Mouse (Mus musculus): ENCODE measurements around the gene Cdk19. TPM values are rescaled to one million over a fixed set of nuclear protein-coding genes. Genes with fewer than 3 reads are reported as not detected.
A peak's percentile ranks its signal among the peaks of the same experiment; 100 is the strongest.

Gene Cdk19
- polyA plus RNA-seq, 1 experiment from 2014 or later = 7.3 TPM

- Histone ChIP-seq H3K27me3 (ENCODE audit: insufficient read depth, low read length) (no peaks in the 10 kb centered on the region), H3K36me3 (ENCODE audit: insufficient read depth, low read length) (no peaks in the 10 kb centered on the region), H3K4me2 (ENCODE audit: low read length) (no peak overlapping the region), H3K9ac (ENCODE audit: low read depth, low read length) (no peak overlapping the region), H3K9me3 (replicated peaks; ENCODE audit: low read length) (no peaks in the 10 kb centered on the region), H3K4me3 (replicated peaks; ENCODE audit: low read depth, low read length) (no peak overlapping the region), H3K4me1 (replicated peaks; ENCODE audit: insufficient read depth, low read length) (peaks cover 3% of the 10 kb centered on the region; the same call in 1 of the 2 replicates), H3K27ac (no peak overlapping the region)
- 43% methylated on average over 3 of the region's 3 CpGs for WGBS
- ATAC-seq (replicated peaks; ENCODE audit: low FRiP score, low read depth) (no peak), DNase-seq (ENCODE audit: low spot score) (peak; percentile 22)
- TF ChIP-seq CTCF (IDR thresholded peaks at IDR 0.05; ENCODE audit: low read depth) = no peak
Measured at GRCm38 (mm10) chr10:40447295-40447694, 107.9 kb downstream of the Cdk19 start.

DNA sequence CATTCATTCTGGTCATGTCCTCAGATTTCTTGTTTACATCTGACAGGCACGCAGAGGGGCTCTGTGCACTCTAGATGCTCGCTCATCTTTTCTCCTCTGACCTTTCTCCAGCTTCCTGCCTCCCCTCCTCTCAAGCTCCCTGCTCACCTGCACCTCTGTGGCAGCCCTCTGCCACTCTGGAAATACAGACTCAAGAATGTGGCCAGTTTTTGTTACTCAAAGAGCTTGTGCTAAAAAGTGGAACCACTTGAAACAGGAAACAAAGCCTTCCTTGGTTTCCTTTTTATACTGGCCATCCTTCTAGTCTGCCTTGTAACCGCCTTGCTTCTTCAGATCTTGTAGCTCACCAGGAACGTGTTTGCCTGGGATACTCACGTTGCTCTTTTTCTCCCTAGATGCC is 108.6 kb downstream of the Cdk19 start:
- Histone ChIP-seq H3K36me3 (ENCODE audit: insufficient read depth, low read length) (no peaks in the 10 kb centered on the region), H3K4me1 (replicated peaks; ENCODE audit: insufficient read depth, low read length) (peaks cover 3% of the 10 kb centered on the region; the same call in 1 of the 2 replicates), H3K27ac (no peak overlapping the region), H3K27me3 (ENCODE audit: insufficient read depth, low read length) (no peaks in the 10 kb centered on the region), H3K4me2 (ENCODE audit: low read length) (no peak overlapping the region), H3K4me3 (replicated peaks; ENCODE audit: low read depth, low read length) (no peak overlapping the region), H3K9me3 (replicated peaks; ENCODE audit: low read length) (no peaks in the 10 kb centered on the region), H3K9ac (ENCODE audit: low read depth, low read length) (no peak overlapping the region)
- no peak for DNase-seq (ENCODE audit: low spot score)
- no peak for TF ChIP-seq CTCF (IDR thresholded peaks at IDR 0.05; ENCODE audit: low read depth)
- WGBS = 44% methylated on average over 5 of the region's 5 CpGs
- no peak for ATAC-seq (replicated peaks; ENCODE audit: low FRiP score, low read depth)

- H3K27me3 ChIP-seq (ENCODE audit: insufficient read depth, low read length) = no peaks in the 10 kb centered on the region
- H3K9me3 ChIP-seq (replicated peaks; ENCODE audit: low read length) = no peaks in the 10 kb centered on the region
- no peaks in the 10 kb centered on the region for H3K36me3 ChIP-seq (ENCODE audit: insufficient read depth, low read length)
- no peak for TF ChIP-seq CTCF (IDR thresholded peaks at IDR 0.05; ENCODE audit: low read depth)
- H3K4me2 ChIP-seq (ENCODE audit: low read length) = no peak overlapping the region
- no peak overlapping the region for H3K4me3 ChIP-seq (replicated peaks; ENCODE audit: low read depth, low read length)
- 79% methylated on average over 3 of the region's 3 CpGs for WGBS
- H3K27ac ChIP-seq = no peak overlapping the region
- no peak overlapping the region for H3K9ac ChIP-seq (ENCODE audit: low read depth, low read length)
- no peak for DNase-seq (ENCODE audit: low spot score)
- no peak for ATAC-seq (replicated peaks; ENCODE audit: low FRiP score, low read depth)
- peaks cover 3% of the 10 kb centered on the region; the same call in 1 of the 2 replicates for H3K4me1 ChIP-seq (replicated peaks; ENCODE audit: insufficient read depth, low read length)
Measured at GRCm38 (mm10) chr10:40448444-40448843, 109.1 kb downstream of the Cdk19 start.

GRCm38 (mm10) chr10:40449571-40449970 is 110.2 kb downstream of the Cdk19 start:
- Histone ChIP-seq H3K27me3 (ENCODE audit: insufficient read depth, low read length) (no peaks in the 10 kb centered on the region), H3K36me3 (ENCODE audit: insufficient read depth, low read length) (no peaks in the 10 kb centered on the region; the same call in 1 of the 2 replicates), H3K9me3 (replicated peaks; ENCODE audit: low read length) (no peaks in the 10 kb centered on the region), H3K4me1 (replicated peaks; ENCODE audit: insufficient read depth, low read length) (peaks cover 3% of the 10 kb centered on the region; the same call in 1 of the 2 replicates), H3K4me3 (replicated peaks; ENCODE audit: low read depth, low read length) (no peak overlapping the region), H3K27ac (no peak overlapping the region), H3K4me2 (ENCODE audit: low read length) (no peak overlapping the region), H3K9ac (ENCODE audit: low read depth, low read length) (no peak overlapping the region)
- TF ChIP-seq CTCF (IDR thresholded peaks at IDR 0.05; ENCODE audit: low read depth) = no peak
- ATAC-seq (replicated peaks; ENCODE audit: low FRiP score, low read depth) (no peak), DNase-seq (ENCODE audit: low spot score) (no peak)
- 76% methylated on average over 6 of the region's 6 CpGs for WGBS

DNA sequence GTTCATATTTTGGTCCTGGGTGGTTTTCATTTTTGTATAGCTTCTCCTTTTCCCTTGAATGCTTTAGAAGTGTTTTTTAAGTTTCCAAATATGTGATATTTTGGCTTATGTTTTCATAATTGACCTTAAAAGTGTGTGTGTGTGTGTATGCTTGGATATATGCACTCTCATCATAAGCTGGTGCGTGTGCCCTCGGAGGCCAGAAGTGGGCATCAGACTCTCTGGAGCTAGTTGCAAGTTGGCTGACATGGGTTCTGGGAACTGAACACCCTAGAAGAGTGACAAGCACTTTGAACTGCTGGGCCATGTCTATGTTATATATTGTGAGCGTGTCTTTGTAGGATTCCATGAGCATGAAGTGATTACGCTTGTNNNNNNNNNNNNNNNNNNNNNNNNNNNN is 110.8 kb downstream of the Cdk19 start:
- no peak overlapping the region for H3K4me2 ChIP-seq (ENCODE audit: low read length)
- H3K27me3 ChIP-seq (ENCODE audit: insufficient read depth, low read length) = no peaks in the 10 kb centered on the region
- H3K9ac ChIP-seq (ENCODE audit: low read depth, low read length) = no peak overlapping the region
- H3K4me1 ChIP-seq (replicated peaks; ENCODE audit: insufficient read depth, low read length) = peaks cover 3% of the 10 kb centered on the region; the same call in 1 of the 2 replicates
- WGBS = 95% methylated on average over 4 of the region's 4 CpGs
- H3K36me3 ChIP-seq (ENCODE audit: insufficient read depth, low read length) = no peaks in the 10 kb centered on the region; the same call in 1 of the 2 replicates
- TF ChIP-seq CTCF (IDR thresholded peaks at IDR 0.05; ENCODE audit: low read depth) = no peak
- no peak overlapping the region for H3K27ac ChIP-seq
- H3K9me3 ChIP-seq (replicated peaks; ENCODE audit: low read length) = no peaks in the 10 kb centered on the region
- ATAC-seq (replicated peaks; ENCODE audit: low FRiP score, low read depth) (no peak), DNase-seq (ENCODE audit: low spot score) (no peak)
- no peak overlapping the region for H3K4me3 ChIP-seq (replicated peaks; ENCODE audit: low read depth, low read length)

GRCm38 (mm10) chr10:40457116-40457515 is 117.8 kb downstream of the Cdk19 start:
- H3K9me3 ChIP-seq (replicated peaks; ENCODE audit: low read length) = no peaks in the 10 kb centered on the region
- 64% methylated on average over 1 of the region's 1 CpGs for WGBS
- ATAC-seq (replicated peaks; ENCODE audit: low FRiP score, low read depth) = no peak

DNA sequence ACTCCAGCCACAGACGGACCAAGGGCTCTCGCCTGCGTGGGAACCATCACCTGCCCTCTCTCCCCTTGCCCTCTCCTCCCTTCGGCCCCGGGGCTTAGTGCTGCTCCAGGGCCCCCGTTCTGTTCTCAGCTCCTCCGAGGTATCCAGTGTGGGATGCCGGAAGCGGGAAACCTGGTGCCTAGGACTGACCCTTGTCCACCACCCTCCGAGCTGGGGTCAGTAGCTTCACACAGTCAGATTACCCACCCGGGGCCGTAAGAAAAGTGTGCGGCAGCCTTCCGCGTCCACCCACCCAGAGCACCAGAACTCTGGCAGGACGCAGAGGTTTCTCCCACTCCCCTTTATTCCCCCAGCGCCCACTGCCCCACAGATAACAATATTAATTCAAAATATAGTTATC is 119.8 kb downstream of the Cdk19 start:
- Histone ChIP-seq H3K27me3 (ENCODE audit: insufficient read depth, low read length) (no peaks in the 10 kb centered on the region), H3K4me2 (ENCODE audit: low read length) (no peak overlapping the region), H3K36me3 (ENCODE audit: insufficient read depth, low read length) (no peaks in the 10 kb centered on the region; the same call in 1 of the 2 replicates), H3K4me3 (replicated peaks; ENCODE audit: low read depth, low read length) (no peak overlapping the region), H3K9ac (ENCODE audit: low read depth, low read length) (no peak overlapping the region), H3K9me3 (replicated peaks; ENCODE audit: low read length) (no peaks in the 10 kb centered on the region), H3K4me1 (replicated peaks; ENCODE audit: insufficient read depth, low read length) (no peaks in the 10 kb centered on the region), H3K27ac (no peak overlapping the region)
- ATAC-seq (replicated peaks; ENCODE audit: low FRiP score, low read depth) (no peak), DNase-seq (ENCODE audit: low spot score) (no peak)
- no peak for TF ChIP-seq CTCF (IDR thresholded peaks at IDR 0.05; ENCODE audit: low read depth)
- 86% methylated on average over 17 of the region's 17 CpGs for WGBS

More at GRCm38 (mm10) chr10:40457116-40457515, 117.8 kb downstream of the Cdk19 start:
- no peak overlapping the region for H3K9ac ChIP-seq (ENCODE audit: low read depth, low read length)
- no peaks in the 10 kb centered on the region; the same call in 1 of the 2 replicates for H3K36me3 ChIP-seq (ENCODE audit: insufficient read depth, low read length)
- no peak overlapping the region for H3K4me2 ChIP-seq (ENCODE audit: low read length)
- no peak for DNase-seq (ENCODE audit: low spot score)
- no peaks in the 10 kb centered on the region for H3K27me3 ChIP-seq (ENCODE audit: insufficient read depth, low read length)
- no peaks in the 10 kb centered on the region for H3K4me1 ChIP-seq (replicated peaks; ENCODE audit: insufficient read depth, low read length)
- H3K4me3 ChIP-seq (replicated peaks; ENCODE audit: low read depth, low read length) = no peak overlapping the region
- no peak for TF ChIP-seq CTCF (IDR thresholded peaks at IDR 0.05; ENCODE audit: low read depth)
- H3K27ac ChIP-seq = no peak overlapping the region

All from kidney, postnatal 0 days (tissue).